Mouse (Mus musculus): ENCODE data around the gene Cops6. TPM values are rescaled to one million over a fixed set of nuclear protein-coding genes. Genes with fewer than 3 reads are reported as not detected.

The Cops6 gene
- total and polyA plus RNA-seq, 3 experiments: 80.6 to 205 (median 88.4) TPM

DNA sequence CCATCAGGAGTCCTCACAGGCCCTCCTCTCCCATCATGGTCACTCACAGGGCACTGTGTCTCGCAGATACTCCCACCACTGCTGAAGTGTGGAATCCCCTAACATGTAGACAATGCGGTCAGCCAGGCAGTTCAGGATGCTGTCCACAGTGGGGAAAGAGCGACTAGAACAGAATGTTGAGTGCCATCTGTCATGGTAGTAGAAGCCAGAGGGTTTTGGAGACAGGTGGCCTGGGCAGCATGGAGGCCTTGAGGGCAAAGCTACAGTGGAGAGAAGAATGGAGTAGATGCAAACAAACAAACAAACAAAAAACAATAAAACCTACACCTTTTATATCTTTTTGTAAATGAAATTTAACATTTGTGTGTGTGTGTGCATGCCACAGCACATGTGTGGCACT, 41.2 kb downstream of the Cops6 start:
- dilution Hi-C loops (cut with MboI; ENCODE audit: extremely low pct_ligation_motif_present, extremely low pct_unique_long_range_greater_than_20kb, low sequenced_read_pairs) (no loop called here), in situ Hi-C loops (cut with MboI; ENCODE audit: low pct_ligation_motif_present, low pct_unique_long_range_greater_than_20kb, low sequenced_read_pairs) (no loop called here)
- Histone ChIP-seq H3K9ac (ENCODE audit: insufficient read depth, low read depth) (no peak overlapping the region), H3K27me3 (replicated peaks) (no peaks in the 10 kb centered on the region), H3K4me2 (ENCODE audit: insufficient read depth, low read depth, poor library complexity, severe bottlenecking) (no peak overlapping the region), H3K4me3 (replicated peaks in 1 of 3; ENCODE audit: low read depth in 2 of 3, low read length in 2 of 3, poor library complexity in 1 of 3) (no peak overlapping the region), H3K4me1 (ENCODE audit: control insufficient read depth in 1 of 2, insufficient read depth in 2 of 2) (no peaks in the 10 kb centered on the region), H3K27ac (ENCODE audit: insufficient read depth, low read depth) (no peak overlapping the region), H3K36me3 (replicated peaks in 1 of 2; ENCODE audit: control insufficient read depth in 1 of 2, insufficient read depth in 1 of 2, low read length in 1 of 2) (no peaks in the 10 kb centered on the region), H3K9me3 (replicated peaks; ENCODE audit: low read length) (no peaks in the 10 kb centered on the region), H3K79me2 (replicated peaks; ENCODE audit: control insufficient read depth, extremely low read depth, insufficient read depth, poor library complexity, severe bottlenecking) (no peaks in the 10 kb centered on the region)
- TF ChIP-seq ZNF384 (IDR thresholded peaks at IDR 0.05; ENCODE audit: low read depth, low read length) (no peak), MAX (IDR thresholded peaks at IDR 0.05; ENCODE audit: low read length) (no peak), POLR2AphosphoS2 (IDR thresholded peaks at IDR 0.05; ENCODE audit: low read depth, low read length) (no peak), PAX5 (IDR thresholded peaks at IDR 0.05; ENCODE audit: low read length) (no peak), TCF12 (IDR thresholded peaks at IDR 0.05; ENCODE audit: low read depth, low read length) (no peak), POLR2A (IDR thresholded peaks at IDR 0.05; ENCODE audit: low read depth, low read length) (no peak), USF1 (IDR thresholded peaks at IDR 0.05; ENCODE audit: low read depth, low read length) (no peak)
- DNase-seq (ENCODE audit: extremely low read depth): no peak

- dilution Hi-C loops (cut with MboI; ENCODE audit: extremely low pct_ligation_motif_present, extremely low pct_unique_long_range_greater_than_20kb, low sequenced_read_pairs): no loop called here
- Histone ChIP-seq H3K4me2 (ENCODE audit: insufficient read depth, low read depth, poor library complexity, severe bottlenecking) (no peak overlapping the region), H3K4me1 (ENCODE audit: control insufficient read depth in 1 of 2, insufficient read depth in 2 of 2) (no peaks in the 10 kb centered on the region), H3K9ac (ENCODE audit: insufficient read depth, low read depth) (no peak overlapping the region), H3K27ac (ENCODE audit: insufficient read depth, low read depth) (no peak overlapping the region), H3K36me3 (replicated peaks in 1 of 2; ENCODE audit: control insufficient read depth in 1 of 2, insufficient read depth in 1 of 2, low read length in 1 of 2) (no peaks in the 10 kb centered on the region), H3K4me3 (replicated peaks in 1 of 3; ENCODE audit: low read depth in 2 of 3, low read length in 2 of 3, poor library complexity in 1 of 3) (no peak overlapping the region), H3K9me3 (replicated peaks; ENCODE audit: low read length) (peaks cover 2% of the 10 kb centered on the region), H3K79me2 (replicated peaks; ENCODE audit: control insufficient read depth, extremely low read depth, insufficient read depth, poor library complexity, severe bottlenecking) (no peaks in the 10 kb centered on the region), H3K27me3 (replicated peaks) (no peaks in the 10 kb centered on the region)
- TF ChIP-seq TBP (conservative IDR thresholded peaks at IDR 0.05; ENCODE audit: low read depth, low read length) (no peak), POLR2AphosphoS2 (IDR thresholded peaks at IDR 0.05; ENCODE audit: low read depth, low read length) (no peak), TCF12 (IDR thresholded peaks at IDR 0.05; ENCODE audit: low read depth, low read length) (no peak), RCOR1 (conservative IDR thresholded peaks at IDR 0.05; ENCODE audit: low read depth, low read length) (no peak), PAX5 (IDR thresholded peaks at IDR 0.05; ENCODE audit: low read length) (no peak), ZKSCAN1 (IDR thresholded peaks at IDR 0.05; ENCODE audit: borderline replicate concordance, low read depth, low read length) (no peak), CTCF (conservative IDR thresholded peaks at IDR 0.05 in 1 of 2, IDR thresholded peaks at IDR 0.05 in 1 of 2; ENCODE audit: low read depth in 2 of 2, low read length in 2 of 2) (no peak), MYC (IDR thresholded peaks at IDR 0.05; ENCODE audit: low read depth, low read length) (no peak), USF1 (IDR thresholded peaks at IDR 0.05; ENCODE audit: low read depth, low read length) (no peak)
- no peak for DNase-seq (ENCODE audit: extremely low read depth)
- in situ Hi-C loops (cut with MboI; ENCODE audit: low pct_ligation_motif_present, low pct_unique_long_range_greater_than_20kb, low sequenced_read_pairs): no loop called here
Observed at GRCm38 (mm10) chr5:138207253-138207652, 46.4 kb downstream of the Cops6 start.

- Histone ChIP-seq H3K79me2 (replicated peaks; ENCODE audit: control insufficient read depth, extremely low read depth, insufficient read depth, poor library complexity, severe bottlenecking) (no peaks in the 10 kb centered on the region), H3K9me3 (replicated peaks; ENCODE audit: low read length) (peaks cover 2% of the 10 kb centered on the region), H3K4me2 (ENCODE audit: insufficient read depth, low read depth, poor library complexity, severe bottlenecking) (no peak overlapping the region), H3K4me3 (replicated peaks in 1 of 3; ENCODE audit: low read depth in 2 of 3, low read length in 2 of 3, poor library complexity in 1 of 3) (no peak overlapping the region), H3K9ac (ENCODE audit: insufficient read depth, low read depth) (no peak overlapping the region), H3K27me3 (replicated peaks) (no peaks in the 10 kb centered on the region), H3K36me3 (replicated peaks in 1 of 2; ENCODE audit: control insufficient read depth in 1 of 2, insufficient read depth in 1 of 2, low read length in 1 of 2) (no peaks in the 10 kb centered on the region), H3K4me1 (ENCODE audit: control insufficient read depth in 1 of 2, insufficient read depth in 2 of 2) (no peaks in the 10 kb centered on the region), H3K27ac (ENCODE audit: insufficient read depth, low read depth) (no peak overlapping the region)
- dilution Hi-C loops (cut with MboI; ENCODE audit: extremely low pct_ligation_motif_present, extremely low pct_unique_long_range_greater_than_20kb, low sequenced_read_pairs) (no loop called here), in situ Hi-C loops (cut with MboI; ENCODE audit: low pct_ligation_motif_present, low pct_unique_long_range_greater_than_20kb, low sequenced_read_pairs) (no loop called here)
- no peak for DNase-seq (ENCODE audit: extremely low read depth)
- no peak for TF ChIP-seq HCFC1 (IDR thresholded peaks at IDR 0.05; ENCODE audit: low read depth, low read length)
- TF ChIP-seq ELF1 (IDR thresholded peaks at IDR 0.05; ENCODE audit: low read depth, low read length): no peak
- no peak for TF ChIP-seq BHLHE40 (IDR thresholded peaks at IDR 0.05; ENCODE audit: low read depth, low read length)
- no peak for TF ChIP-seq RAD21 (IDR thresholded peaks at IDR 0.05; ENCODE audit: low read depth, low read length)
- no peak for TF ChIP-seq E2F4 (IDR thresholded peaks at IDR 0.05; ENCODE audit: insufficient replicate concordance, low read depth, low read length)
- no peak for TF ChIP-seq TBP (conservative IDR thresholded peaks at IDR 0.05; ENCODE audit: low read depth, low read length)
- TF ChIP-seq SIN3A (IDR thresholded peaks at IDR 0.05; ENCODE audit: low read length): no peak
- TF ChIP-seq CTCF (conservative IDR thresholded peaks at IDR 0.05 in 1 of 2, IDR thresholded peaks at IDR 0.05 in 1 of 2; ENCODE audit: low read depth in 2 of 2, low read length in 2 of 2): no peak
Observed at GRCm38 (mm10) chr5:138207873-138208272, 47.0 kb downstream of the Cops6 start.
